Mouse (Mus musculus) C2C12 (cell line): ENCODE data around the gene Cnot11. TPM values are rescaled to one million over a fixed set of nuclear protein-coding genes. Genes with fewer than 3 reads are reported as not detected.

Experiments used
- H3K27me3 ChIP-seq: one replicate; pipeline ENCODE4 v1.6.1; 2011; ENCODE audit not compliant: control insufficient read depth, insufficient read depth, insufficient read length
- H3K36me3 ChIP-seq: one replicate; pipeline ENCODE4 v1.6.1; 2011; ENCODE audit not compliant: control insufficient read depth, insufficient read depth
- H3K4me3 ChIP-seq: one replicate; pipeline ENCODE4 v1.5.1; 2011; ENCODE audit warnings: mild to moderate bottlenecking, control low read depth; ENCODE audit not compliant: poor library complexity, insufficient read depth, severe bottlenecking
- H3K79me2 ChIP-seq: one replicate; pipeline ENCODE4 v1.6.1; 2011; ENCODE audit not compliant: control insufficient read depth, insufficient read depth
- H3K79me3 ChIP-seq: one replicate; pipeline ENCODE4 v1.6.1; 2011; ENCODE audit warnings: low read depth, control low read depth
- H3ac ChIP-seq: one replicate; pipeline ENCODE3; 2011; ENCODE audit warnings: low read depth; ENCODE audit not compliant: control insufficient read depth, insufficient read length
- CEBPB ChIP-seq: IDR thresholded peaks from one replicate; pipeline ENCODE4 v1.6.1; 2011; ENCODE audit warnings: low read depth, mild to moderate bottlenecking, control low read depth, moderate library complexity
- CTCF ChIP-seq: IDR thresholded peaks from one replicate; pipeline ENCODE4 v1.5.1; 2011; ENCODE audit not compliant: control insufficient read depth, insufficient read depth, insufficient read length
- FOSL1 ChIP-seq: IDR thresholded peaks from one replicate; pipeline ENCODE4 v1.8.0; 2011; ENCODE audit warnings: mild to moderate bottlenecking, low read length; ENCODE audit not compliant: poor library complexity, insufficient read depth, severe bottlenecking
- MAX ChIP-seq: IDR thresholded peaks from one replicate; pipeline ENCODE4 v1.6.1; 2011; ENCODE audit warnings: mild to moderate bottlenecking, control low read depth
- MYOD1 ChIP-seq: IDR thresholded peaks from one replicate; pipeline ENCODE4 v1.6.1; 2011; ENCODE audit warnings: low read depth; ENCODE audit not compliant: control insufficient read depth, insufficient read length
- MYOG ChIP-seq: IDR thresholded peaks from one replicate; pipeline ENCODE4 v1.6.1; 2011; ENCODE audit not compliant: control insufficient read depth, insufficient read length; ENCODE audit errors: extremely low read depth
- USF1 ChIP-seq: IDR thresholded peaks from one replicate; pipeline ENCODE4 v1.6.1; 2011; ENCODE audit warnings: low read depth, mild to moderate bottlenecking, control low read depth, moderate library complexity
- polyA plus RNA-seq: library from polyadenylated mRNA; unstranded; fragments of >200 nt; fragmentation: generic; extraction: Trizol; gene quantifications from one replicate; pipeline ENCODE4 v1.2.1, GENCODE M21; 2012; ENCODE audit warnings: missing spikeins

Cnot11 gene
- polyA plus RNA-seq, 1 experiment = 20.4 TPM

DNA sequence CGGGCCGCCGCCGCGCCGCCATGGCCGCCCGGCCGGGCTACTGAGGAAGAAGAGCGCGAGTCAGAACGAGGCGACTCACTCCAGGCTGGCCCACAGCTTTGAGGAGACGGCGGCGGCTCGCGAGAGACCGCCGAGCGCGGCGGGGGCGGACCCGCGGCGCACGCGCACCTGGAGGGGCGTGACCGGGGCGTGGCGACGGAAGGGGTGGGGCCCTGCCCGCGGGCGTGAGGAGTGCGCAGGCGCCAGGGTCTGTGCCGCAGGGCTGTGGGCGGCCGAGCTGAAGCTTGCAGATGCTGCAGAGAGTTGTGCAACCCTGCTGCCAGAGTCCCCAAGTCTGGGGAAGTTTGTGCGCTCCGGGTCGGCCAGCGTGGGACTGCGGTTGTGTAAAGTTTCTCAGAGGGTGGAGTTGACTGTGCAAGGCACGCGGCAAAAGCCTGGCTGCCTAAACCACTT lies 42.5 kb downstream of the Cnot11 start, which contains the start of gene Rnf149:
Rnf149 (minus strand) TSS at position 153 of the 453 bp plus-strand sequence.
- Histone ChIP-seq H3K79me2 (peaks cover 49% of the 10 kb centered on the region), H3K36me3 (no peaks in the 10 kb centered on the region), H3K79me3 (peaks cover 40% of the 10 kb centered on the region), H3K27me3 (peaks cover 3% of the 10 kb centered on the region), H3K4me3 (peak within 1 kb of the TSS; percentile 72), H3ac (peak within 1 kb of the TSS; percentile 91)
- TF ChIP-seq USF1 (no peak), CTCF (no peak), MYOD1 (no peak), CEBPB (peak; percentile 95), MYOG (no peak), MAX (no peak), FOSL1 (no peak)

DNA sequence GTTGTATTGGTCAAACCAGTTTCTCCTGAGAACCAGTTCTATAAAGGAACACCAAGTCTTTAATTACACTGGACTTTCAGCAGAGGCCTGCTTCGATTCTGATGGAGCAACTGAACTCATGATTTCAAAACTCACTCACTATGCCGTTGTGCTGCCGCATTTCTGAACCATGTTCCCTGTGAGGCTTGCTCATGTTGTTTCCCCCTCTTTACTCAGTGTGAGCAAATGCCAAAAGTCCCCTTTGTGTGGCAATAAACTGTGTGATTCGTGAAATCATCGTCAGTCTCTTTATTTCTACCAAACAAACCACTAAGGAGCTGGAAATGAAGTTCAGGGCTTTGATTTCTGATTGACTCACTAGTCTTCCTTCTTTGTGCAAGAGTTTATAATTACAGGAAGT lies 43.7 kb downstream of the Cnot11 start:
- Histone ChIP-seq H3K36me3 (no peaks in the 10 kb centered on the region), H3K79me3 (peaks cover 29% of the 10 kb centered on the region), H3K79me2 (peaks cover 37% of the 10 kb centered on the region), H3K4me3 (no peak overlapping the region), H3ac (no peak overlapping the region), H3K27me3 (peaks cover 13% of the 10 kb centered on the region)
- TF ChIP-seq CTCF (no peak), MAX (no peak), USF1 (no peak), CEBPB (no peak), MYOG (no peak), FOSL1 (no peak), MYOD1 (no peak)

DNA sequence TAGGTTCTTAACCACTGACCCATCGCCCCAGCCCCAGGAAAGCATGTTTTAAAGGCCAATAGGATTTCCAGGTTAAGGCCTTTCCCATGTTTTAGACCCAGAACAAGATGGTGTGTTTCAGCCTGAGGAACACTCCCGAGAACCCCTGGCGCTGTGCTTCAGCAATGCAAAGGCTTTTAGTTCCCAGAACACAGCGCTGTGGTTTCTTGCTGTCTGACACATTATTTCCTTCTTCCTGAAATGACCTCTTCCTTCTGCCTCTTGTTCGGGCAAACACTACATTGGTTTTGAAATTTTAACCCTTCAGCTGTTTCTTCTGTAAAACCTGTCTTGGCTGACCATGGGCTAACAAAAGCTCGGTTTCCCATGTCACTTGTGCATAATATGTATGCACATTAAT lies 44.3 kb downstream of the Cnot11 start:
- peaks cover 30% of the 10 kb centered on the region for H3K79me2 ChIP-seq
- H3K79me3 ChIP-seq = peaks cover 24% of the 10 kb centered on the region
- no peaks in the 10 kb centered on the region for H3K36me3 ChIP-seq
- TF ChIP-seq CEBPB = no peak
- TF ChIP-seq MYOG = no peak
- TF ChIP-seq USF1 = no peak
- no peak for TF ChIP-seq MAX
- no peak for TF ChIP-seq MYOD1
- peaks cover 13% of the 10 kb centered on the region for H3K27me3 ChIP-seq
- no peak overlapping the region for H3ac ChIP-seq
- no peak overlapping the region for H3K4me3 ChIP-seq

DNA sequence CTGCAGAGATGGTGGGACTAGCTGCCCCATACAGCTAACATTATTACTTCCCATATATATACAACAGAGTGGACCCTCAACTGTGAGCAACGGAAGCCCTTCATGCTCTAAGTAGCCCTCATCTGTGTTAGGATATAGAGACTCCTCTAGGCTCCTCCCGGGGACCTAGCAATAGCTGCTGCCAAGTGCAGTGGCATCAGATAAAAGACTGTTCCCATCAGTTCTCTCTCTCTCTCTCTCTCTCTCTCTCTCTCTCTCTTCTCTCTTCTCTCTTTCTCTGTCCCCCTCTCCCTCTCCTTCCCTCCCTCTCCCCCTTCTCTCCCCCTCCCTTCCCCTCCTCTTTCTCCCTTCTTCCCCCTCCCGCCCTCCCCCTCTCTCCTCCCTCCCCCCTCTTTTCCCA lies 46.4 kb downstream of the Cnot11 start:
- no peak for TF ChIP-seq MAX
- TF ChIP-seq CTCF = no peak
- no peak for TF ChIP-seq CEBPB
- no peak for TF ChIP-seq MYOD1
- no peak for TF ChIP-seq FOSL1
- no peak for TF ChIP-seq USF1
- TF ChIP-seq MYOG = no peak

DNA sequence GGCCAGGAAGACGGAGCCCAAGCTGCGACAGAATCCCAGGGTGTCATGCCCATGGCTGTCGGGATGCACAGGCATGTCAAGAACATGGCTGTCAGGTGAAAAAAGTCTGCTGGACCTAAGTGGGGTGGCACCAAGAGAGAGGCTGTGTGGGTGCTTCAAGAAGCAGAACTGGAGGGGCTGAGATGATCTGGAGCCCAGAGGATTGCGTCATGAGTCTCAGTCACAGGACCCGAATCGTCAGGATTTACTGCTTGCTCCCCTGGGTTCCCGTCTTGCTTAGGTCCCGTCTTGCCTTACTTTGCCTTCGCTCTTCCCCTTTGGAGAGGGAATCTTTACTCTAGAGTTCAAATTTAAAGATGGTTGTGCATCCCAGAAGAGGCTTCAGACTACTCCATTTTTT lies 48.4 kb downstream of the Cnot11 start:
- Histone ChIP-seq H3K4me3 (no peak overlapping the region), H3K79me3 (no peaks in the 10 kb centered on the region), H3ac (no peak overlapping the region), H3K36me3 (no peaks in the 10 kb centered on the region), H3K79me2 (no peaks in the 10 kb centered on the region), H3K27me3 (peaks cover 21% of the 10 kb centered on the region)
- TF ChIP-seq MYOG = no peak
- TF ChIP-seq CEBPB = no peak
- no peak for TF ChIP-seq MYOD1
- TF ChIP-seq MAX = no peak
- no peak for TF ChIP-seq USF1
- TF ChIP-seq CTCF = no peak
- TF ChIP-seq FOSL1 = no peak

More for the DNA sequence above, 46.4 kb downstream of the Cnot11 start:
- Histone ChIP-seq H3K4me3 (no peak overlapping the region), H3K36me3 (no peaks in the 10 kb centered on the region), H3K79me3 (peaks cover 4% of the 10 kb centered on the region), H3K27me3 (peaks cover 21% of the 10 kb centered on the region), H3ac (no peak overlapping the region), H3K79me2 (peaks cover 9% of the 10 kb centered on the region)

DNA sequence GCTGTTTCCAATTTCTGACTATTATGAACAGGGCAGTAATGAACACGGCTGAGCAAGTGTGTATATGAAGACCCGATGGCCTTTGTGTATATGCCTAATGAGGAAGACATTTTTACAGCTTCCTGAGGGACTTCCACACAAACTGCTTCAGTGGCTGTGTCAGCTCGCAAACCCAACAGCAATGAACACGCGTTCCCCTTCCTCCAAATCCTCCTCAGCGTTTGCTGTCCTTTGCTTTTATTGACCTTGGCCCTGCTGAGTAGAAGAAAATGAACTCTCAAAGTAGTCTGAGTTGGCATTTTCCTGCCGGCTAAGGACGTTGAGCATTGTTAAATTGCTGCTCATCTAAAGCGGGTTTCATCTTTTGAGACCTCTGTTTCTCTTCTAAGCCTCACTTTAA lies 50.6 kb downstream of the Cnot11 start:
- no peak overlapping the region for H3ac ChIP-seq
- H3K27me3 ChIP-seq = peaks cover 21% of the 10 kb centered on the region
- H3K79me2 ChIP-seq = no peaks in the 10 kb centered on the region
- TF ChIP-seq MAX = no peak
- no peak for TF ChIP-seq FOSL1
- no peak for TF ChIP-seq USF1
- no peak for TF ChIP-seq CEBPB
- no peak for TF ChIP-seq MYOD1
- TF ChIP-seq CTCF = no peak
- TF ChIP-seq MYOG = no peak
- H3K36me3 ChIP-seq = no peaks in the 10 kb centered on the region
- no peaks in the 10 kb centered on the region for H3K79me3 ChIP-seq
- no peak overlapping the region for H3K4me3 ChIP-seq
